Mouse (Mus musculus): ENCODE measurements around the gene Lrrfip1.

Gene Lrrfip1

DNA sequence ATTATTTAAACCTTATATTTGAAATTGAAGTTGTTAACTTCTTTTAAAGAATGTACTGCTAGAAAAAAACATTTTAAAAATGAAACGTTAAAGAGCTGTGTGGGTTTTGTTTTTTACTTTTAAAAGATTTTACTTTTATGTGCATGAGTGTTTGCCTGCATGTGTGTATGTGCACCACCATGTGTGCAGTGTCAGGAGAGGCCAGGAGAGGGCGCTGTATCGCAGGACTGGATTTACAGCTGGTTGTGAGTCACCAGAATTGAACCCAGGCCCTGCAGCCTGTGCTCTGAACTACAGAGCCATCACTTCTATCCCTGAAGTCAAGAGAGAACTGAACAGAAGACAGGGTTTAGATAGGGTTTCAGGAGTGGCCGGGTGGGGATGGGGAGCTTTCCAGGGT, 130.3 kb downstream of the Lrrfip1 start:
- no peak for DNase-seq (ENCODE audit: low read depth, low spot score)

- no peak for DNase-seq (ENCODE audit: low read depth, low spot score)
Measured at GRCm38 (mm10) chr1:91137036-91137435, 138.5 kb downstream of the Lrrfip1 start.

DNA sequence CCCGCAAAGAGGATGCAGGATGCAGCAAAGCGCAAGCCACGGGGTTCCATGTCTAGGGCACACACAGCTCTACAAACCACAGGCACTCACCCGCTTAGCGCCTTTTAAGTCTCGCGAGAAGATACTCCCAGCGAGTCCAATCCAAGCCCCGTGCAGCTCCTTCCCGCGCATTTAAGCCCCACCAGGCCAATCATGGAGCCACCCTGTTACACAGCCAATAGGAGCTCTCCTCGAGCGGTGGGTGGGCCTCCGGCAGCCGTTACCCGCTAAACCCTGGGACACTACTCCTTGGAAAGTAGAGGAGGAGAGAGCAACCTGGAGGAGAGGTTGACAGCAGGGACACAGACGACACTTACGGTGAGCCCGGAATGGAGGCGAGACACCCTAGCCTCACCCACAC, 146.3 kb downstream of the Lrrfip1 start, which contains the start of gene Rbm44:
TSS of gene Rbm44 (plus strand) at position 277 of the 400 bp plus-strand sequence.
- peak; percentile 83 for DNase-seq (ENCODE audit: low read depth, low spot score)

- DNase-seq (ENCODE audit: low read depth, low spot score): no peak
Measured at GRCm38 (mm10) chr1:91151509-91151908, 153.0 kb downstream of the Lrrfip1 start.

DNA sequence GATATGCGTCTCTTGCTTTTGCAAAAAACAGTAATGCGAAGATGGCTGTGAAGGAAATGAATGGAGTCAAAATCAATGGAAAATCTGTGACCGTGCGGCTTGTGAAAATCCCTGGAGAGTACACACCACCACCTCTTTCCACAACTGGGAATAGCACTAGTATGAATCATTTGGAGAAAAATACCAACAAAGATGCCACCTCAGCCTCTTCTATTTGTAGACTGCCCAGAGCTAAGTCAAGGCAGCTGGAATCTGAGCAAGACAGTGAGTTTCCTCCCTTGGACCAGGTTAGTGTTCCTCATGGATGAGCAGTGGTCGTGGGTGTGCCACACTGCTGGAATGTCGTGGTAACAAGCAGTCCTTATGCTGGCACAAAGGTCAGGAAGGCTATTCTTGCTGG, 168.3 kb downstream of the Lrrfip1 start:
- no peak for DNase-seq (ENCODE audit: low read depth, low spot score)

DNA sequence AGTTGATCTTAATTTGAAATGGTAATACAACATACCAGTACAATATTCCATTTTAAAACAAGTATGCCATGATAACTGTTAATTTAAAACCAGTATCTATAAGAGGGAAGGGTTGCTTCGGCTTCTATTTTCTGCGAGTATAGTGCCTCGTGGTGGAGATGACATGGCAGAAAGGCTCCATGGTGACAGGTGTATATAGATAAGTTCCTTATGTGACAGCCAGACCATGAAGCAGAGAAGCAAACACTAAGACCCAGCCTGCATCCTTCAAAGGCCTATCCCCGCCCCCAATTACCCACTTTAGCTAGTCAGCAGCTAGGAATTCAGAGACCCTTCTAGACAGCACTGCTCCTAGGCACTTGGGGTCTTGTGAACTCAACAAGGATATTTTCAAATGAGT, 170.6 kb downstream of the Lrrfip1 start:
- DNase-seq (ENCODE audit: low read depth, low spot score): no peak

GRCm38 (mm10) chr1:91174796-91175195, 176.3 kb downstream of the Lrrfip1 start:
- no peak for DNase-seq (ENCODE audit: low read depth, low spot score)

DNA sequence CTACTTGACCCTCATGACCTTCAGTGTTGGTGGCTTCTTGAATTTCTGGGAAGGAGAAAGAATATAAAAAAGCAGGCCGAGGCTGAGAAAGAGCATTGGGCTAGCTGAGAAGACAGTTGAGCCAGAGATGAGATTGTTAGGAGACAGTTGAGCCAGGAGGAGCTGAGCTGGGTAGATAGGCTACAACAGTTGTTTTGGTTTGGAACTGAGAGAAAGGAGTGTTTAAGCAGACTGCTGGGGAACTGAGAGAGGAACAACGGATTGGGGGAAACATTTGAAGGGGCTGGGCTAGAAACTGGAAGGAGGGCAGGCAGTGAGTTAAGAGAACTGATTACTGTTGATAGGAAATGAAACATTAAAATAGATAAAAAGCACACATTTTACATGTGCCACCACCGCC, 177.5 kb downstream of the Lrrfip1 start:
- DNase-seq (ENCODE audit: low read depth, low spot score): no peak

DNA sequence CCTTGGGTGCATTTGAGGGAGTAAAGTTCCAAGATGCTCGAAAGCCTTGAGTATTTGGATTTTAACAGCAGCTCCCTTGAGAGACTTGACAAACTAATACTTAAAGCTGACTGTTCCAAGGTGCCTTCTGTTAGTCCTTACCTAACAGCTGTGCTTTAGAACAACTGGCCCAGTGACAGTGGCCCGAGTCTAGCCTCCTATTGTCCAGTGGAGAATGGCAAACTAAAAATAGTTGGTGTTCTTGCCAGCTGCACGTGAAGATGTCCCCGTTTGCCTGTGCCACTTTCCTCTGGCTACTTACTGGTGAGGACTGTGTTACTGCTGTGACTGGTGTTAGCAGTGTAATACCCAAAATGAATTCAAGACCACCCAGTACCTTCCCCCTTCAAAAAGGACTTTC, 178.3 kb downstream of the Lrrfip1 start:
- no peak for DNase-seq (ENCODE audit: low read depth, low spot score)
